Mouse (Mus musculus) liver, embryonic 13.5 days (tissue): Measurements from ENCODE around the gene Cox4i1. TPM values are rescaled to one million over a fixed set of nuclear protein-coding genes. Genes with fewer than 3 reads are reported as not detected.
"Not testable (repeated sequence)": the region's sequence is repeated elsewhere in the genome, so short reads cannot be mapped to it uniquely, and the experiment has no call there.

ENCODE experiments used
- ATAC-seq: fragments of 200-750 bp; cut with Nextera tagmentation; 2 replicates; pipeline ENCODE4 v1.8.0; 2017; ENCODE audit warnings: low read depth, mild to moderate bottlenecking, moderate number of reproducible peaks, moderate library complexity
- DNase-seq: peaks from one replicate; pipeline ENCODE4 v3.0.0; 2022
- H3K27ac ChIP-seq: fragments of 300-500 bp; sonication (generic); 2 replicates; pipeline ENCODE4 v1.5.1; 2015; ENCODE audit warnings: moderate library complexity, mild to moderate bottlenecking, inconsistent platforms
- H3K27me3 ChIP-seq: fragments of 300-500 bp; sonication (generic); 2 replicates; pipeline ENCODE4 v1.6.1; 2015; ENCODE audit warnings: mild to moderate bottlenecking, inconsistent platforms
- H3K36me3 ChIP-seq: fragments of 300-500 bp; sonication (generic); 2 replicates; pipeline ENCODE4 v1.6.1; 2015; ENCODE audit warnings: mild to moderate bottlenecking, inconsistent platforms
- H3K4me1 ChIP-seq: fragments of 300-500 bp; sonication (generic); replicated peaks from 2 replicates; pipeline ENCODE4 v1.6.1; 2015; ENCODE audit warnings: inconsistent platforms
- H3K4me2 ChIP-seq: fragments of 300-500 bp; sonication (generic); 2 replicates; pipeline ENCODE4 v1.6.1; 2015; ENCODE audit warnings: inconsistent platforms, mild to moderate bottlenecking, moderate library complexity
- H3K4me3 ChIP-seq: fragments of 300-500 bp; sonication (generic); replicated peaks from 2 replicates; pipeline ENCODE4 v1.5.1; 2015; ENCODE audit warnings: mild to moderate bottlenecking, inconsistent platforms
- H3K9ac ChIP-seq: fragments of 300-500 bp; sonication (generic); 2 replicates; pipeline ENCODE4 v1.6.1; 2015; ENCODE audit warnings: mild to moderate bottlenecking, inconsistent platforms
- H3K9me3 ChIP-seq: fragments of 300-500 bp; sonication (generic); replicated peaks from 2 replicates; pipeline ENCODE4 v1.6.1; 2016; ENCODE audit warnings: inconsistent platforms
- WGBS: fragments of 180-500 bp; shearing (Covaris S2); methylation state at CpG from one replicate; pipeline ENCODE4 v1.1.7; 2015; ENCODE audit not compliant: insufficient replicate concordance; 5-methylcytosine and 5-hydroxymethylcytosine counted together
- polyA plus RNA-seq: library from polyadenylated mRNA; unstranded; fragments of >200 nt; fragmentation: Nextera tagmentation; extraction: Ambion mirVana; gene quantifications from 2 replicates; pipeline ENCODE4 v1.2.1, GENCODE M21; 2015

Gene Cox4i1
- polyA plus RNA-seq, 1 experiment from 2014 or later = 800 TPM

- H3K27ac ChIP-seq = peak overlapping the region; percentile 93; the same call in 1 of the 2 replicates
- H3K4me2 ChIP-seq = peak overlapping the region; percentile 94
- H3K9ac ChIP-seq = peak overlapping the region; percentile 98
- peaks cover 42% of the 10 kb centered on the region for H3K36me3 ChIP-seq
- 65% methylated on average over 3 of the region's 3 CpGs for WGBS
- DNase-seq (no peak), ATAC-seq (no peak)
- peak overlapping the region; percentile 97 for H3K4me3 ChIP-seq
- no peaks in the 10 kb centered on the region for H3K9me3 ChIP-seq
- H3K27me3 ChIP-seq = no peaks in the 10 kb centered on the region
- H3K4me1 ChIP-seq = peaks cover 56% of the 10 kb centered on the region
Measured at GRCm38 (mm10) chr8:120665726-120666455, 2.1 kb upstream of the Cox4i1 start.

- Histone ChIP-seq H3K4me1 (peaks cover 62% of the 10 kb centered on the region), H3K27me3 (no peaks in the 10 kb centered on the region)
Measured at GRCm38 (mm10) chr8:120666807-120667470, 1.1 kb upstream of the Cox4i1 start.

GRCm38 (mm10) chr8:120668374-120668905 is 418 bp downstream of the Cox4i1 start, which contains the start of gene Emc8:
TSS of gene Emc8 (minus strand) at chr8:120668573.
- H3K27ac ChIP-seq = peak within 1 kb of the TSS; percentile 93
- ATAC-seq (peak; percentile 71), DNase-seq (no peak)
- H3K9me3 ChIP-seq = no peaks in the 10 kb centered on the region
- H3K27me3 ChIP-seq = no peaks in the 10 kb centered on the region
- peaks cover 55% of the 10 kb centered on the region for H3K36me3 ChIP-seq
- peak within 1 kb of the TSS; percentile 98 for H3K9ac ChIP-seq
- peaks cover 63% of the 10 kb centered on the region for H3K4me1 ChIP-seq
- WGBS = under 1% methylated on average over 51 of the region's 51 CpGs
- H3K4me3 ChIP-seq = peak within 1 kb of the TSS; percentile 97
- H3K4me2 ChIP-seq = peak within 1 kb of the TSS; percentile 94

More at GRCm38 (mm10) chr8:120666807-120667470, 1.1 kb upstream of the Cox4i1 start:
- peak overlapping the region; percentile 97 for H3K4me3 ChIP-seq
- peak overlapping the region; percentile 94 for H3K4me2 ChIP-seq
- WGBS = 9% methylated on average over 17 of the region's 17 CpGs
- DNase-seq = no peak
- ATAC-seq = no peak
- H3K36me3 ChIP-seq = peaks cover 46% of the 10 kb centered on the region
- peak overlapping the region; percentile 93 for H3K27ac ChIP-seq
- peak overlapping the region; percentile 98 for H3K9ac ChIP-seq
- no peaks in the 10 kb centered on the region for H3K9me3 ChIP-seq

GRCm38 (mm10) chr8:120671775-120672174 is 3.8 kb downstream of the Cox4i1 start:
- H3K36me3 ChIP-seq = peaks cover 60% of the 10 kb centered on the region
- no peak overlapping the region for H3K9ac ChIP-seq

GRCm38 (mm10) chr8:120672626-120673229 is 4.7 kb downstream of the Cox4i1 start:
- Histone ChIP-seq H3K4me1 (peaks cover 31% of the 10 kb centered on the region), H3K9ac (no peak overlapping the region), H3K27ac (no peak overlapping the region), H3K36me3 (peaks cover 60% of the 10 kb centered on the region), H3K4me3 (no peak overlapping the region), H3K27me3 (no peaks in the 10 kb centered on the region), H3K9me3 (no peaks in the 10 kb centered on the region), H3K4me2 (no peak overlapping the region)
- no peak for ATAC-seq
- DNase-seq = no peak
- WGBS = 85% methylated on average over 16 of the region's 16 CpGs

More at GRCm38 (mm10) chr8:120671775-120672174, 3.8 kb downstream of the Cox4i1 start:
- no peak for DNase-seq
- Histone ChIP-seq H3K9me3 (no peaks in the 10 kb centered on the region), H3K4me1 (peaks cover 35% of the 10 kb centered on the region), H3K4me2 (no peak overlapping the region), H3K27ac (no peak overlapping the region), H3K27me3 (no peaks in the 10 kb centered on the region), H3K4me3 (no peak overlapping the region)
- ATAC-seq = no peak
- 80% methylated on average over 6 of the region's 6 CpGs for WGBS

- 86% methylated on average over 7 of the region's 7 CpGs for WGBS
- H3K36me3 ChIP-seq = peaks cover 60% of the 10 kb centered on the region
- ATAC-seq (no peak), DNase-seq (no peak)
- no peak overlapping the region for H3K4me3 ChIP-seq
- H3K27ac ChIP-seq = no peak overlapping the region
- H3K4me2 ChIP-seq = no peak overlapping the region
- H3K9me3 ChIP-seq = no peaks in the 10 kb centered on the region
- peaks cover 31% of the 10 kb centered on the region for H3K4me1 ChIP-seq
- no peak overlapping the region for H3K9ac ChIP-seq
- H3K27me3 ChIP-seq = no peaks in the 10 kb centered on the region
Measured at GRCm38 (mm10) chr8:120673298-120673697, 5.3 kb downstream of the Cox4i1 start.

GRCm38 (mm10) chr8:120675718-120676117 is 7.7 kb downstream of the Cox4i1 start:
- Histone ChIP-seq H3K27me3 (no peaks in the 10 kb centered on the region), H3K4me2 (no peak overlapping the region), H3K9ac (no peak overlapping the region), H3K4me3 (no peak overlapping the region), H3K4me1 (peaks cover 24% of the 10 kb centered on the region), H3K27ac (no peak overlapping the region), H3K36me3 (peaks cover 46% of the 10 kb centered on the region), H3K9me3 (no peaks in the 10 kb centered on the region)
- 78% methylated on average over 8 of the region's 8 CpGs for WGBS
- ATAC-seq = no peak
- no peak for DNase-seq

GRCm38 (mm10) chr8:120678447-120678846 is 10.4 kb downstream of the Cox4i1 start:
- no peak overlapping the region for H3K4me2 ChIP-seq

GRCm38 (mm10) chr8:120679629-120680387 is 11.8 kb downstream of the Cox4i1 start:
- no peak overlapping the region for H3K27ac ChIP-seq
- no peaks in the 10 kb centered on the region for H3K9me3 ChIP-seq
- H3K4me3 ChIP-seq = no peak overlapping the region
- peak overlapping the region; percentile 12; the same call in 1 of the 2 replicates for H3K4me2 ChIP-seq
- no peak overlapping the region for H3K9ac ChIP-seq
- 13% methylated on average over 11 of the region's 11 CpGs for WGBS
- DNase-seq (no peak), ATAC-seq (peak; percentile 78)
- H3K4me1 ChIP-seq = peaks cover 22% of the 10 kb centered on the region
- peaks cover 5% of the 10 kb centered on the region for H3K27me3 ChIP-seq
- H3K36me3 ChIP-seq = peaks cover 10% of the 10 kb centered on the region

More at GRCm38 (mm10) chr8:120678447-120678846, 10.4 kb downstream of the Cox4i1 start:
- H3K4me3 ChIP-seq = no peak overlapping the region
- H3K4me1 ChIP-seq = peaks cover 14% of the 10 kb centered on the region
- no peak overlapping the region for H3K9ac ChIP-seq
- H3K27me3 ChIP-seq = peaks cover 5% of the 10 kb centered on the region
- 11% methylated on average over 10 of the region's 10 CpGs for WGBS
- no peaks in the 10 kb centered on the region for H3K9me3 ChIP-seq
- H3K27ac ChIP-seq = no peak overlapping the region
- peak; percentile 58 for DNase-seq
- peaks cover 19% of the 10 kb centered on the region for H3K36me3 ChIP-seq
- ATAC-seq = 0 out of 2 replicates have a peak, but pooled peaks have one; percentile 22

GRCm38 (mm10) chr8:120680405-120680804 is 12.4 kb downstream of the Cox4i1 start:
- not testable (repeated sequence) for H3K27ac ChIP-seq
- peak overlapping the region; percentile 12; the same call in 1 of the 2 replicates for H3K4me2 ChIP-seq

More at GRCm38 (mm10) chr8:120680405-120680804, 12.4 kb downstream of the Cox4i1 start:
- H3K36me3 ChIP-seq, H3K9ac ChIP-seq, H3K9me3 ChIP-seq, H3K4me3 ChIP-seq, H3K27me3 ChIP-seq, DNase-seq, ATAC-seq: not testable (repeated sequence)
- peaks cover 22% of the 10 kb centered on the region for H3K4me1 ChIP-seq
- WGBS = 42% methylated on average over 7 of the region's 7 CpGs
